Mouse (Mus musculus) heart, adult 2 months (tissue): ENCODE results near the gene Abhd17b. TPM values are rescaled to one million over a fixed set of nuclear protein-coding genes. Genes with fewer than 3 reads are reported as not detected.

Source experiments
- DNase-seq, 2 experiments: peaks; one replicate each; pipeline ENCODE4 v3.0.0; 2021
- H3K27ac ChIP-seq: fragments of 200-600 bp; 2 replicates; pipeline ENCODE4 v1.8.1; 2022
- H3K27me3 ChIP-seq: fragments of 200-500 bp; 2 replicates; pipeline ENCODE4 v1.6.1; 2012; ENCODE audit warnings: mild to moderate bottlenecking, low read length, inconsistent platforms, mixed read lengths; ENCODE audit not compliant: control insufficient read depth, insufficient read depth
- H3K36me3 ChIP-seq: fragments of 200-500 bp; 2 replicates; pipeline ENCODE4 v1.6.1; 2012; ENCODE audit warnings: low read length, inconsistent platforms; ENCODE audit not compliant: control insufficient read depth, insufficient read depth
- H3K4me1 ChIP-seq: fragments of 200-500 bp; 2 replicates; pipeline ENCODE4 v1.6.1; 2011; ENCODE audit warnings: low read length; ENCODE audit not compliant: control insufficient read depth, insufficient read depth
- H3K4me3 ChIP-seq: fragments of 200-600 bp; 2 replicates; pipeline ENCODE4 v1.8.1; 2022
- H3K79me2 ChIP-seq: fragments of 200-500 bp; replicated peaks from 2 replicates; pipeline ENCODE4 v1.6.1; 2012; ENCODE audit warnings: mild to moderate bottlenecking, inconsistent platforms, low read length, moderate library complexity, mixed read lengths; ENCODE audit not compliant: control insufficient read depth, insufficient read depth
- H3K9ac ChIP-seq: fragments of 200-500 bp; 2 replicates; pipeline ENCODE4 v1.6.1; 2012; ENCODE audit warnings: low read depth, mild to moderate bottlenecking, control low read depth, inconsistent platforms, low read length, mixed read lengths
- CTCF ChIP-seq: fragments of 200-600 bp; IDR thresholded peaks from 2 replicates; pipeline ENCODE4 v1.8.1; 2022; ENCODE audit warnings: antibody characterized with exemption, mild to moderate bottlenecking, moderate library complexity
- EP300 ChIP-seq: fragments of 200-500 bp; IDR thresholded peaks from 2 replicates; pipeline ENCODE4 v1.6.1; 2011; ENCODE audit warnings: low read depth, low read length, control low read depth; ENCODE audit not compliant: insufficient read depth
- POLR2A ChIP-seq: fragments of 200-500 bp; IDR thresholded peaks from 2 replicates; pipeline ENCODE4 v1.6.1; 2011; ENCODE audit warnings: mild to moderate bottlenecking, low read depth, low read length, control low read depth; ENCODE audit not compliant: insufficient read depth
- WGBS: fragments of 180-500 bp; shearing (Covaris S2); methylation state at CpG from one replicate; pipeline ENCODE4 v1.1.7; 2018; 5-methylcytosine and 5-hydroxymethylcytosine counted together
- intact Hi-C: fragments of 180-260 bp; cut with DNase I; formaldehyde crosslinking; loops from one replicate; pipeline ENCODE4 v1.15.1; 2025
- polyA plus RNA-seq: library from polyadenylated mRNA; depleted of rRNA; stranded (reverse); fragments of >200 nt; gene quantifications from 2 replicates; pipeline ENCODE4 v1.2.3, GENCODE M21; 2012; rRNA removed
- total RNA-seq, 2 experiments: library from RNA; stranded (reverse); gene quantifications; 2 replicates each; pipeline ENCODE4 v1.2.3; 2021

Gene Abhd17b
- total and polyA plus RNA-seq, 3 experiments: 3.4 to 13.8 (median 10.6) TPM

GRCm38 (mm10) chr19:21728342-21728741, 75.4 kb downstream of the Abhd17b start:
- Histone ChIP-seq H3K79me2 (no peaks in the 10 kb centered on the region), H3K4me1 (no peaks in the 10 kb centered on the region), H3K36me3 (no peaks in the 10 kb centered on the region), H3K27ac (no peak overlapping the region), H3K27me3 (no peaks in the 10 kb centered on the region), H3K4me3 (no peak overlapping the region), H3K9ac (no peak overlapping the region)
- no peak for DNase-seq
- no peak for TF ChIP-seq EP300
- TF ChIP-seq POLR2A: no peak
- TF ChIP-seq CTCF: no peak
- WGBS: 94% methylated on average over 6 of the region's 6 CpGs
- intact Hi-C loops: no loop called here

DNA sequence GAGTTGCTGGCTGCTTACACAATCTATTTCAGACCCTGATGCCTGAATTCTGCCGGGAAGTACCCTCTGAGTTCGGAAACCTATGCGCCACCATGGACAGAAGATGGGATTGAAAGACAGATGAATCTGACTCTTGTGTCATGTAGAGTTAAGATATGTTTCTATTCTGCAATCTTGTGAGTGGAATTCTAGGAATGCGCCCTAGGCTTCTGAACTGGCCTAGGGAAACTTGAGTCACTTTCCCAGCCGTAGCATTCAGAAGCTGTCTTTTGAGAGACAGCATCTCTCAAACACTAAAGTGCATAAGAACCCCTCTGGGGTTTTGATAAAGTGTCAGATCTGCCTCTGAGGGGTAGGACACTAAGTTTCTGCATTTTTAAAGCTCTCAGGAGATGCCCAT, 78.9 kb downstream of the Abhd17b start:
- H3K36me3 ChIP-seq: no peaks in the 10 kb centered on the region
- no peaks in the 10 kb centered on the region for H3K27me3 ChIP-seq
- H3K9ac ChIP-seq: no peak overlapping the region
- DNase-seq: no peak
- no peak overlapping the region for H3K27ac ChIP-seq
- no peak overlapping the region for H3K4me3 ChIP-seq
- no peaks in the 10 kb centered on the region for H3K79me2 ChIP-seq
- H3K4me1 ChIP-seq: no peaks in the 10 kb centered on the region
- intact Hi-C loops: loop anchor here (10.0 kb wide), 1 partner anchor 697 kb away; no protein-coding TSS in a partner anchor
- WGBS: 82% methylated on average over 5 of the region's 5 CpGs
- TF ChIP-seq CTCF: no peak
- no peak for TF ChIP-seq EP300
- no peak for TF ChIP-seq POLR2A

DNA sequence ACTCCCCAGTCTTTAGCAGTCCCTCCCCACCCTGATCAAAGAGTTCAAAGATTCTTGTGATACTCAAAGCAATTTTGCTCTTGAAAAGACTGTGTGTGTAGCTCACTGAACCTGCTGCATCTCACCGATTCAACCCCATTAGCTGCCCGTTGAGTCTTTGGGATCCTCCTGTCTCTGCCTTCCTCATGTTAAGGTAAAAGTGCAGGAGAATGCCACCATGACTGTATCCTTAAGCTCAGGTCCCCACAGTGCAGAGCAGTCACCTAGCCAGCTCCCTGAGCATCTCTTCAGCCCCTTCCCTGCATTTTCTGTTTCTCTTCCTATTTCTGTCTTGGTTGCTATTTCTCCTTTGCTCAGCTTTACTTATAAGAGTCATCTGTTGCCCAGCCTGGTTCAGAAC, 80.2 kb downstream of the Abhd17b start:
- no peak overlapping the region for H3K9ac ChIP-seq
- no peaks in the 10 kb centered on the region for H3K4me1 ChIP-seq
- no peak for DNase-seq
- WGBS: 98% methylated on average over 2 of the region's 2 CpGs
- no peak overlapping the region for H3K4me3 ChIP-seq
- intact Hi-C loops: loop anchor here (10.0 kb wide), 1 partner anchor 698 kb away; no protein-coding TSS in a partner anchor
- H3K27me3 ChIP-seq: no peaks in the 10 kb centered on the region
- no peaks in the 10 kb centered on the region for H3K79me2 ChIP-seq
- TF ChIP-seq CTCF (no peak), POLR2A (no peak), EP300 (no peak)
- H3K36me3 ChIP-seq: no peaks in the 10 kb centered on the region
- H3K27ac ChIP-seq: no peak overlapping the region

- Histone ChIP-seq H3K27ac (no peak overlapping the region), H3K4me1 (peaks cover 2% of the 10 kb centered on the region; the same call in 1 of the 2 replicates), H3K4me3 (no peak overlapping the region), H3K79me2 (no peaks in the 10 kb centered on the region), H3K27me3 (no peaks in the 10 kb centered on the region), H3K9ac (no peak overlapping the region), H3K36me3 (no peaks in the 10 kb centered on the region)
- no peak for DNase-seq
- 30% methylated on average over 5 of the region's 5 CpGs for WGBS
- intact Hi-C loops: loop anchor here (2.0 to 10.0 kb wide), 3 partner anchors 209 to 699 kb away; no protein-coding TSS in a partner anchor
- no peak for TF ChIP-seq POLR2A
- peak; percentile 79 for TF ChIP-seq CTCF
Observed at GRCm38 (mm10) chr19:21734112-21734511, 81.1 kb downstream of the Abhd17b start.

Other genes starting within 250 kb of the Abhd17b start
- gene Gda, start 179.7 kb upstream of the Abhd17b start, total RNA-seq: 10 to 100 TPM; 17.5 to 38.7 TPM
- gene Gda, start 179.7 kb upstream of the Abhd17b start, polyA plus RNA-seq: 4.3 and 5.0 TPM in 2 replicates
- gene 1110059E24Rik, start 209 bp upstream of the Abhd17b start, total RNA-seq: 10 to 100 TPM; 10.5 to 11.0 TPM
- 4.6 and 9.8 TPM in 2 replicates for gene 1110059E24Rik, start 209 bp upstream of the Abhd17b start, polyA plus RNA-seq
- 10 to 100 TPM; 10.7 to 11.7 TPM for gene Cemip2, start 125.2 kb downstream of the Abhd17b start, total RNA-seq
- 4.5 and 5.8 TPM in 2 replicates for gene Cemip2, start 125.2 kb downstream of the Abhd17b start, polyA plus RNA-seq